Mouse (Mus musculus) kidney, adult 2 months (tissue): ENCODE data around the gene Inf2.

ENCODE experiments used
- CTCF ChIP-seq: fragments of 200-500 bp; conservative IDR thresholded peaks from 2 replicates; pipeline ENCODE4 v1.5.1; 2011; ENCODE audit warnings: low read depth, mild to moderate bottlenecking, control low read depth, low read length, moderate library complexity, mixed read lengths; ENCODE audit not compliant: insufficient read depth, insufficient read length
- POLR2A ChIP-seq: fragments of 200-500 bp; IDR thresholded peaks from one replicate; pipeline ENCODE4 v1.6.1; 2011; ENCODE audit warnings: low read depth, low read length, control low read depth

DNA sequence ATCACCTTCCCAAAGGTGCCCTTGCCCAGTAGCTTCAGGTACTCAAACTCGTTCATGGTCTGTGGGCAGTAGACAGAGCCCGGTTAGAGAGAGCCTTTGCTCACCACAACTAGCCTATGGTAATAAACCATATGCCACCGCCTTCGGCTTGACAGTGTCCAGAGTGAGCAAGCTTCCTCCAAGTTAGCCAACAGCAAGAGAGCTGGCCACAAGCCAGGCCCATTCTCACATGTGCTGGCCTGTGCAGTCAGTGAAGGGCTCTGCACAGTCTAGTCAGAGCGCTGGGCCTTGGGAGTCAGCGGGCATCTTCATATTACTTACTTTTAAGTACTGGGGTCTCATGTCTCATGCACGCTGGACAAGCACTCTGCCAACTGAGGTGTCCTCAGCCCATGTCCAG lies 70.0 kb downstream of the Inf2 start:
- TF ChIP-seq CTCF (no peak), POLR2A (no peak)
